Mouse (Mus musculus) thymus, postnatal 36 days (tissue): Measurements from ENCODE around the gene Frzb.

Source experiments
- DNase-seq, 2 experiments: peaks; one replicate each; pipeline ENCODE4 v3.0.0; 2022; ENCODE audit warnings: mixed read lengths in 2 of 2

The Frzb gene

GRCm38 (mm10) chr2:80423116-80423515 is 24.3 kb downstream of the Frzb start:
- DNase-seq = no peak

GRCm38 (mm10) chr2:80421990-80422389 is 25.4 kb downstream of the Frzb start:
- no peak for DNase-seq

GRCm38 (mm10) chr2:80416286-80416685 is 31.1 kb downstream of the Frzb start:
- DNase-seq = no peak

- DNase-seq = no peak
These were observed 33.0 kb downstream of the Frzb start for GRCm38 (mm10) chr2:80414387-80414786.

- no peak for DNase-seq
These were observed 34.3 kb downstream of the Frzb start for GRCm38 (mm10) chr2:80413124-80413523.

- no peak for DNase-seq
These were observed 37.4 kb downstream of the Frzb start for GRCm38 (mm10) chr2:80409893-80410574.

GRCm38 (mm10) chr2:80404770-80405169 is 42.7 kb downstream of the Frzb start:
- DNase-seq = no peak

- DNase-seq = no peak
These were observed 48.8 kb downstream of the Frzb start for GRCm38 (mm10) chr2:80398595-80399099.

- no peak for DNase-seq
These were observed 50.6 kb downstream of the Frzb start for GRCm38 (mm10) chr2:80396864-80397263.

GRCm38 (mm10) chr2:80396057-80396456 is 51.4 kb downstream of the Frzb start:
- no peak for DNase-seq

- no peak for DNase-seq
These were observed 59.1 kb downstream of the Frzb start for GRCm38 (mm10) chr2:80388341-80388740.

- no peak for DNase-seq
These were observed 59.8 kb downstream of the Frzb start for GRCm38 (mm10) chr2:80387668-80388067.

GRCm38 (mm10) chr2:80386255-80386654 is 61.2 kb downstream of the Frzb start:
- DNase-seq = no peak

GRCm38 (mm10) chr2:80384447-80384846 is 63.0 kb downstream of the Frzb start:
- DNase-seq = no peak

GRCm38 (mm10) chr2:80379848-80380247 is 67.6 kb downstream of the Frzb start:
- DNase-seq = no peak

- DNase-seq = no peak
These were observed 72.5 kb downstream of the Frzb start for GRCm38 (mm10) chr2:80374892-80375291.

- no peak for DNase-seq
These were observed 76.0 kb downstream of the Frzb start for GRCm38 (mm10) chr2:80371458-80371857.
